Mouse (Mus musculus): ENCODE results near the gene Tnip2.

DNA sequence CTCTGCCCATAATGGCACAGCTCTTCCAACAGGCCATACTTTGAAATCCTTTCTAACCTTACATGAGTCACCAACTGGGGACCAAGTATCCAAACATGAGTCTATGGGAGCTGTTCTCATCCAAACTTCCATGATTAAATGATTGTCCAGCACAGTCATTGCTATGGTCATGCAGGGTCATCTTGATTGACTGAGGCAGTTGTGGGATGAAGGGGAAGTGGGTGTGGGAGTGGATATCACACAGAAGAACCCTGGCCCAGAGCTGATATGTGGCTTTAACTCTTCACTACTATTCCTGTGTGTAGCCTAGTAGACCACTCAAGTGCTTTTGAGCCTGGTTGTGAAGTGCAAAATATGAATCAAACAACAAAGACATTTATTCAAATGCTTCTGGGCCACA lies 1.3 kb upstream of the Tnip2 start:
- no peak for TF ChIP-seq CTCF (IDR thresholded peaks at IDR 0.05; ENCODE audit: extremely low read depth, insufficient read depth, low read length)
- no peak for TF ChIP-seq POLR2A (IDR thresholded peaks at IDR 0.05; ENCODE audit: extremely low read depth, insufficient read depth, low read length)

Measured in cortical plate, adult 2 months (tissue).